Mouse (Mus musculus) thymus, postnatal 36 days (tissue): ENCODE measurements around the gene Lrrtm1.

ENCODE experiments used
- DNase-seq, 2 experiments: peaks; one replicate each; pipeline ENCODE4 v3.0.0; 2022; ENCODE audit warnings: mixed read lengths in 2 of 2

Gene Lrrtm1

GRCm38 (mm10) chr6:77242601-77243406 lies at the start of gene Lrrtm1:
Gene Lrrtm1, plus strand, starts transcription at chr6:77242689.
- no peak for DNase-seq

- DNase-seq, result no peak
These were observed 45.8 kb upstream of the Lrrtm1 start for GRCm38 (mm10) chr6:77196650-77197049.

- no peak for DNase-seq
These were observed 43.1 kb upstream of the Lrrtm1 start for GRCm38 (mm10) chr6:77199375-77199774.

GRCm38 (mm10) chr6:77209183-77209582 lies 33.3 kb upstream of the Lrrtm1 start:
- no peak for DNase-seq

- DNase-seq, result no peak
These were observed 32.6 kb upstream of the Lrrtm1 start for GRCm38 (mm10) chr6:77209929-77210328.

- no peak for DNase-seq
These were observed 28.6 kb upstream of the Lrrtm1 start for GRCm38 (mm10) chr6:77213757-77214409.

GRCm38 (mm10) chr6:77215322-77215721 lies 27.2 kb upstream of the Lrrtm1 start:
- no peak for DNase-seq

- no peak for DNase-seq
These were observed 23.6 kb upstream of the Lrrtm1 start for GRCm38 (mm10) chr6:77218875-77219274.

GRCm38 (mm10) chr6:77220776-77221175 lies 21.7 kb upstream of the Lrrtm1 start:
- no peak for DNase-seq

GRCm38 (mm10) chr6:77222849-77223638 lies 19.4 kb upstream of the Lrrtm1 start:
- DNase-seq, result no peak

GRCm38 (mm10) chr6:77240426-77240825 lies 2.1 kb upstream of the Lrrtm1 start:
- no peak for DNase-seq

GRCm38 (mm10) chr6:77243541-77244231 lies 1.2 kb downstream of the Lrrtm1 start:
- no peak for DNase-seq

- DNase-seq, result no peak
These were observed 11.0 kb downstream of the Lrrtm1 start for GRCm38 (mm10) chr6:77253480-77253879.

GRCm38 (mm10) chr6:77256348-77256747 lies 13.9 kb downstream of the Lrrtm1 start:
- no peak for DNase-seq

- DNase-seq, result no peak
These were observed 15.0 kb downstream of the Lrrtm1 start for GRCm38 (mm10) chr6:77257358-77258105.

GRCm38 (mm10) chr6:77265163-77265562 lies 22.7 kb downstream of the Lrrtm1 start:
- DNase-seq, result no peak

GRCm38 (mm10) chr6:77278794-77279193 lies 36.3 kb downstream of the Lrrtm1 start:
- no peak for DNase-seq

- DNase-seq, result no peak
These were observed 43.8 kb downstream of the Lrrtm1 start for GRCm38 (mm10) chr6:77286317-77286716.

GRCm38 (mm10) chr6:77288402-77288801 lies 45.9 kb downstream of the Lrrtm1 start:
- no peak for DNase-seq

- DNase-seq, result no peak
These were observed 48.9 kb downstream of the Lrrtm1 start for GRCm38 (mm10) chr6:77291415-77291814.

GRCm38 (mm10) chr6:77301305-77301704 lies 58.8 kb downstream of the Lrrtm1 start:
- DNase-seq, result no peak

GRCm38 (mm10) chr6:77306796-77307195 lies 64.3 kb downstream of the Lrrtm1 start:
- no peak for DNase-seq
